Mouse (Mus musculus) stomach, postnatal 0 days (tissue): ENCODE data around the gene Lrrc63.

ENCODE experiments used
- CTCF ChIP-seq: IDR thresholded peaks from 2 replicates; pipeline ENCODE4 v1.5.1; 2016; ENCODE audit warnings: antibody characterized with exemption, low read depth, mild to moderate bottlenecking, moderate library complexity
- EP300 ChIP-seq: optimal IDR thresholded peaks from 2 replicates; pipeline ENCODE3; 2016; ENCODE audit warnings: antibody characterized with exemption

GRCm38 (mm10) chr14:75174731-75175555 is 44.3 kb upstream of the Lrrc63 start:
- no peak for TF ChIP-seq CTCF
- TF ChIP-seq EP300: no peak
